Mouse (Mus musculus): ENCODE data around the gene Dus2. TPM values are rescaled to one million over a fixed set of nuclear protein-coding genes. Genes with fewer than 3 reads are reported as not detected.

Dus2 gene
- polyA plus RNA-seq, 1 experiment from 2014 or later, result 21.4 TPM

DNA sequence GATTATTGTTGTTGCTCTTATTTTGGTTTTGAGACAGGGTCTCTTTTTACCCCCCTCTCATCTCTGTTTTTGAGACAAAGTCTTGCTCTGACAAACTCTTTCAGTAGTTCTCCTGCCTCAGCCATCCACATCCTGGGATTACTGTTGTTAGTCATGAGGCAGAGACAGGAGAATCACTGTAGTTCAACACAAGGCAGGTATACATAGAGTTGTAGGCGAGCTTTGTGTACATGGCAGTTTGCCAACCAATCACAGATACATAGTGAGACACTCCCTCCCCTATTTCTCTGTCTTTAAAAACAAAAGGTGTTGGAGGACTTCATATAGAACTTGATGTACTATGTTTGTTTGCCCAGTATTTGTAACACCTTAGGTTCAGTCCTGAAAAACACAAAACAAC is 83.5 kb downstream of the Dus2 start:
- 80% methylated on average over 1 of the region's 1 CpGs for WGBS

DNA sequence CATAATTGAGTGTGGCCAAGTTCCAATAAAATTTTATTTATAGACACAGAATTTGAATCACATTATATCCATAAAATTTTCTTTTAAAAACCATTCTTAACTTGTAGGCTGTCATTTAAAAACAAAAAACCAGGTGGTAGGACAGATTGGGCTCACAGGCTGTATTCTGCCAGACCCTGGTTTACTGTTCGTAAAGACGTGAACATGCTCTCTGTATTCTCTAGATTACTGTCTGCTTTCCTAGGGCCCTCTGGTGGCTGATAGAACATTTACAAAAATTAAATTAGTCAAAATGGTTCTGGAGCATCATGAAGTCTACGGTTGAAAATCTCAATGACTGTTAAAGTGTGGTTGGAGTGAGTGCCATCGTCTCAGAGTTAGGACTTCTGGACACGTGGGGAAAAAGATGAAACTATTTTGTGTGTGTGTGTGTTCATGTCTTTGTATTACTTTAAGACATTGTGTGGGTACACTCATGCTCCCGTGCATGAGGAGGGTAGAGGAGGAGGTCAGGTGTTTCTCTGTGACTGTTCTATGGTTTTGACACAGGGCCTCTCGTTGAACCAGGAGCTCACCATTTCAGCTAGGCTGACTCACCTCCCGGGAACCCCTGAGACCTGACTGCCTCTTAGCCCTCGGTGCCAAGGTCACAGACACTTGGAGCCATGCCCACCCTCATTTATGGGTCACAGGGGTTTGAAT is 84.2 kb downstream of the Dus2 start:
- WGBS, result 92% methylated on average over 9 of the region's 9 CpGs
- no peak overlapping the region for H3K27ac ChIP-seq (replicated peaks)
- H3K9me3 ChIP-seq (replicated peaks), result no peaks in the 10 kb centered on the region
- H3K4me3 ChIP-seq, result no peak overlapping the region
- peaks cover 19% of the 10 kb centered on the region for H3K36me3 ChIP-seq
- DNase-seq (ENCODE audit: low spot score), result no peak
- H3K27me3 ChIP-seq (ENCODE audit: low read depth, poor library complexity, severe bottlenecking), result no peaks in the 10 kb centered on the region
- H3K4me1 ChIP-seq, result no peaks in the 10 kb centered on the region

More for the DNA sequence above, 83.5 kb downstream of the Dus2 start:
- DNase-seq (ENCODE audit: low spot score), result no peak
- H3K4me1 ChIP-seq, result no peaks in the 10 kb centered on the region
- H3K4me3 ChIP-seq, result no peak overlapping the region
- peaks cover 19% of the 10 kb centered on the region for H3K36me3 ChIP-seq
- H3K9me3 ChIP-seq (replicated peaks), result no peaks in the 10 kb centered on the region
- H3K27ac ChIP-seq (replicated peaks), result no peak overlapping the region
- no peaks in the 10 kb centered on the region for H3K27me3 ChIP-seq (ENCODE audit: low read depth, poor library complexity, severe bottlenecking)

DNA sequence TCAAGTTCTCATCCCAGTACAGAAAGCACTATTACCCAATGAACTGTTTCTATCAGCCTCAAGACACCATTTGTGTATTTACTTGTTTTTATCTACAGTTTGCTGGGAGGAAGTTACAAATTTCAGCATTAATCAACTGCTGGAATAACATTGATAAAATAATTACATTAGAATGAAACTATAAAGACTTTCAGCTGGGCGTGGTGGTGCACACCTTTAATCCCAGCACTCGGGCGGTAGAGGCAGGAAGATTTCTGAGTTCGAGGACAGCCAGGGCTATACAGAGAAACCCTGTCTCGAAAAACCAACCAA is 84.7 kb downstream of the Dus2 start:
- Histone ChIP-seq H3K4me1 (no peaks in the 10 kb centered on the region), H3K9me3 (replicated peaks) (no peaks in the 10 kb centered on the region), H3K27me3 (ENCODE audit: low read depth, poor library complexity, severe bottlenecking) (no peaks in the 10 kb centered on the region), H3K27ac (replicated peaks) (no peak overlapping the region), H3K36me3 (peaks cover 23% of the 10 kb centered on the region), H3K4me3 (no peak overlapping the region)
- 97% methylated on average over 5 of the region's 5 CpGs for WGBS
- no peak for DNase-seq (ENCODE audit: low spot score)

DNA sequence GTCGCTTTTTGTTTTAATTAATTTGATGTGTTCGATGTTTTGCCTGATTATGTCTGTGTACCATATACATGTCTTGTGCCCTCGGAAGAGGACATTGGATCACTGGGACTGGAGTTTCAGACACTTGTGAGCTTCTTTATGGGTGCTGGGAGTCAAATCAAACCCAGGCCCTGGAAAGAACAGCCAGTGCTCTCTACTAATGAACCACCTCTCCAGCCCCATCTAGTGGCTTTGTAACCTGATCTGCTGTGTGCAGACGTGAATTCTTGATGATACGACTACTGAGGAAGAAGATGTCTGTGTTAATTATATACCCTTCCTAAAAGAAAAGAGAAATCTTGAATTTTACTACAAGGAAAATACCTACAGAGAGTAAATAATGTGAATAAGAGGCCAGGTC is 85.5 kb downstream of the Dus2 start:
- H3K9me3 ChIP-seq (replicated peaks), result no peaks in the 10 kb centered on the region
- H3K4me3 ChIP-seq, result no peak overlapping the region
- WGBS, result 84% methylated on average over 5 of the region's 5 CpGs
- H3K36me3 ChIP-seq, result peaks cover 29% of the 10 kb centered on the region
- no peaks in the 10 kb centered on the region for H3K4me1 ChIP-seq
- H3K27ac ChIP-seq (replicated peaks), result no peak overlapping the region
- no peak for DNase-seq (ENCODE audit: low spot score)
- no peaks in the 10 kb centered on the region for H3K27me3 ChIP-seq (ENCODE audit: low read depth, poor library complexity, severe bottlenecking)

DNA sequence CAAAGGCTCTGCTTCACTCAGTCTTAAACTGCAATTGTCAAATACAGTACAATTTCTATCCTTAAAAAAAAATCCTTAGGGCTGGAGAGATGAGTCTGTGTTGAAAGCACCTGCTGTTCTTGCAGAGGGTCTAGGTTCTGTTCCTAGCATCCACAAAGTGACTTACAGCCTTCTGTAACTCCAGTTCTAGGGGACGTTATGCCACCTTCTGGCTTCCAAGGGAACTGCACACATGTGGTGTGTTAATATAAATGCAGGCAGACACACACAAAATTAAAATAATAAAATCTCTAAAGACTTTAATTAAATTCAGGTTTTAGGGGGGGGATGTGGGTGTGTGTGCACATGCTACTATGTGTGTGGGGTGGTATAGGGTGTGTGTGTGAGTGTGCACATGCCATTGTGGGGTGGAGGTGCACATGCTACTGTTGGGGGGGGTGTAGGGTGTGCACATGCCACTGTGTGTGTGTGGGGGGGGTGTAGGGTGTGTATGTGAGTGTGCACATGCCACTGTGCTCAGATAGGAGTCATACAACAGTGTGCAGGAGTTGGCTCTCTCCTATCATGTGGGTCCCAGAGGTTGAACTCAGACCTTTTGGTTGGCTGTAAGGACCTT is 86.4 kb downstream of the Dus2 start:
- Histone ChIP-seq H3K27ac (replicated peaks) (no peak overlapping the region), H3K36me3 (peaks cover 38% of the 10 kb centered on the region), H3K4me3 (no peak overlapping the region), H3K9me3 (replicated peaks) (no peaks in the 10 kb centered on the region), H3K27me3 (ENCODE audit: low read depth, poor library complexity, severe bottlenecking) (no peaks in the 10 kb centered on the region), H3K4me1 (no peaks in the 10 kb centered on the region)
- 90% methylated on average over 1 of the region's 1 CpGs for WGBS
- DNase-seq (ENCODE audit: low spot score), result no peak

DNA sequence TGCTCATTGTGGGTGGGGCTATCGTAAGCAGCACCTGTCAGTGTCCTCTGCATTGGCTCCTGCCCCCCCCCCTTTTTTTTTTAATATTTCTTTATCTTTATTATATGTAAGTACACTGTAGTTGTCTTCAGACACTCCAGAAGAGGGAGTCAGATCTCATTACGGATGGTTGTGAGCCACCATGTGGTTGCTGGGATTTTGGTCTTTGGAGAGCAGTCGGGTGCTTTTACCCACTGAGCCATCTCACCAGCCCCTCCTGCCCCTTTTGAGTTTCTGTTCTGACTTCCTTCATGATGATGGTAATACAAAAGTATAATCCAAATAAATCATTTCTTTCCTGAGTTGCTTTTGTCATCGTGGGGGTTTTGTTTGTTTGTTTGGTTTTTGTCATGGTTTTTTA is 111.2 kb downstream of the Dus2 start:
- H3K27ac ChIP-seq (replicated peaks), result no peak overlapping the region
- DNase-seq (ENCODE audit: low spot score), result no peak
- no peaks in the 10 kb centered on the region for H3K27me3 ChIP-seq (ENCODE audit: low read depth, poor library complexity, severe bottlenecking)
- H3K4me1 ChIP-seq, result no peaks in the 10 kb centered on the region
- H3K9me3 ChIP-seq (replicated peaks), result no peaks in the 10 kb centered on the region
- 93% methylated on average over 4 of the region's 4 CpGs for WGBS
- H3K36me3 ChIP-seq, result peaks cover 74% of the 10 kb centered on the region
- no peak overlapping the region for H3K4me3 ChIP-seq

Small RNA genes lying within 50 kb of the gene (microRNA-seq; reads per million reads assigned to microRNA genes)
- not detected for gene Mir7074

Other genes with a start within 250 kb of the Dus2 start
- 35.0 and 39.5 TPM in 2 replicates for gene Gfod2, start 232.7 kb upstream of the Dus2 start, polyA plus RNA-seq (2016; fragmentation: Nextera tagmentation; extraction: Ambion mirVana)
- gene Ranbp10, start 164.0 kb upstream of the Dus2 start, polyA plus RNA-seq (2016; fragmentation: Nextera tagmentation; extraction: Ambion mirVana), result 9.6 and 11.4 TPM in 2 replicates
- 0.22 and 0.23 TPM in 2 replicates for gene Tsnaxip1, start 163.6 kb upstream of the Dus2 start, polyA plus RNA-seq (2016; fragmentation: Nextera tagmentation; extraction: Ambion mirVana)
- gene Cenpt, start 138.1 kb upstream of the Dus2 start, polyA plus RNA-seq (2016; fragmentation: Nextera tagmentation; extraction: Ambion mirVana), result 55.7 and 62.6 TPM in 2 replicates
- 82.2 and 88.1 TPM in 2 replicates for gene Thap11, start 136.2 kb upstream of the Dus2 start, polyA plus RNA-seq (2016; fragmentation: Nextera tagmentation; extraction: Ambion mirVana)
- gene Nutf2, start 130.8 kb upstream of the Dus2 start, polyA plus RNA-seq (2016; fragmentation: Nextera tagmentation; extraction: Ambion mirVana), result 375 and 418 TPM in 2 replicates
- gene Edc4, start 110.5 kb upstream of the Dus2 start, polyA plus RNA-seq (2016; fragmentation: Nextera tagmentation; extraction: Ambion mirVana), result 74.0 and 81.5 TPM in 2 replicates
- 0.39 and 0.54 TPM in 2 replicates for gene Nrn1l, start 97.8 kb upstream of the Dus2 start, polyA plus RNA-seq (2016; fragmentation: Nextera tagmentation; extraction: Ambion mirVana)
- 29.9 and 32.2 TPM in 2 replicates for gene Pskh1, start 90.9 kb upstream of the Dus2 start, polyA plus RNA-seq (2016; fragmentation: Nextera tagmentation; extraction: Ambion mirVana)
- 1.3 and 1.4 TPM in 2 replicates for gene Ctrl, start 57.5 kb upstream of the Dus2 start, polyA plus RNA-seq (2016; fragmentation: Nextera tagmentation; extraction: Ambion mirVana)
- gene Psmb10, start 52.9 kb upstream of the Dus2 start, polyA plus RNA-seq (2016; fragmentation: Nextera tagmentation; extraction: Ambion mirVana), result 29.1 TPM in 2 replicates
- gene Lcat, start 48.0 kb upstream of the Dus2 start, polyA plus RNA-seq (2016; fragmentation: Nextera tagmentation; extraction: Ambion mirVana), result 1.0 and 1.2 TPM in 2 replicates
- 16.9 and 18.7 TPM in 2 replicates for gene Slc12a4, start 25.2 kb upstream of the Dus2 start, polyA plus RNA-seq (2016; fragmentation: Nextera tagmentation; extraction: Ambion mirVana)
- not detected in 2 replicates for gene Dpep3, start 11.9 kb upstream of the Dus2 start, polyA plus RNA-seq (2016; fragmentation: Nextera tagmentation; extraction: Ambion mirVana)
- 0.17 TPM in 1 of 2 replicates, not detected in the other for gene Dpep2nb, start 14.6 kb downstream of the Dus2 start, polyA plus RNA-seq (2016; fragmentation: Nextera tagmentation; extraction: Ambion mirVana)
- gene Ddx28, start 20.5 kb downstream of the Dus2 start, polyA plus RNA-seq (2016; fragmentation: Nextera tagmentation; extraction: Ambion mirVana), result 22.6 and 23.0 TPM in 2 replicates
- gene Nfatc3, start 67.5 kb downstream of the Dus2 start, polyA plus RNA-seq (2016; fragmentation: Nextera tagmentation; extraction: Ambion mirVana), result 5.3 and 5.9 TPM in 2 replicates
- gene Esrp2, start 145.6 kb downstream of the Dus2 start, polyA plus RNA-seq (2016; fragmentation: Nextera tagmentation; extraction: Ambion mirVana), result 1.5 and 2.0 TPM in 2 replicates
- gene Pla2g15, start 159.1 kb downstream of the Dus2 start, polyA plus RNA-seq (2016; fragmentation: Nextera tagmentation; extraction: Ambion mirVana), result 13.5 and 15.6 TPM in 2 replicates
- 78.9 and 79.8 TPM in 2 replicates for gene Slc7a6, start 177.5 kb downstream of the Dus2 start, polyA plus RNA-seq (2016; fragmentation: Nextera tagmentation; extraction: Ambion mirVana)
- 34.9 and 35.9 TPM in 2 replicates for gene Slc7a6os, start 219.6 kb downstream of the Dus2 start, polyA plus RNA-seq (2016; fragmentation: Nextera tagmentation; extraction: Ambion mirVana)
- gene Prmt7, start 219.6 kb downstream of the Dus2 start, polyA plus RNA-seq (2016; fragmentation: Nextera tagmentation; extraction: Ambion mirVana), result 78.9 and 81.6 TPM in 2 replicates